Mouse (Mus musculus) heart, adult 2 months (tissue): Measurements from ENCODE around the gene Cnnm2. TPM values are rescaled to one million over a fixed set of nuclear protein-coding genes. Genes with fewer than 3 reads are reported as not detected.
A peak's percentile ranks its signal among the peaks of the same experiment; 100 is the strongest.

ENCODE experiments used
- DNase-seq, 2 experiments: peaks; one replicate each; pipeline ENCODE4 v3.0.0; 2021
- H3K27ac ChIP-seq: fragments of 200-600 bp; 2 replicates; pipeline ENCODE4 v1.8.1; 2022
- H3K27me3 ChIP-seq: fragments of 200-500 bp; 2 replicates; pipeline ENCODE4 v1.6.1; 2012; ENCODE audit warnings: mild to moderate bottlenecking, low read length, inconsistent platforms, mixed read lengths; ENCODE audit not compliant: control insufficient read depth, insufficient read depth
- H3K36me3 ChIP-seq: fragments of 200-500 bp; 2 replicates; pipeline ENCODE4 v1.6.1; 2012; ENCODE audit warnings: low read length, inconsistent platforms; ENCODE audit not compliant: control insufficient read depth, insufficient read depth
- H3K4me1 ChIP-seq: fragments of 200-500 bp; 2 replicates; pipeline ENCODE4 v1.6.1; 2011; ENCODE audit warnings: low read length; ENCODE audit not compliant: control insufficient read depth, insufficient read depth
- H3K4me3 ChIP-seq: fragments of 200-600 bp; 2 replicates; pipeline ENCODE4 v1.8.1; 2022
- H3K79me2 ChIP-seq: fragments of 200-500 bp; replicated peaks from 2 replicates; pipeline ENCODE4 v1.6.1; 2012; ENCODE audit warnings: mild to moderate bottlenecking, inconsistent platforms, low read length, moderate library complexity, mixed read lengths; ENCODE audit not compliant: control insufficient read depth, insufficient read depth
- H3K9ac ChIP-seq: fragments of 200-500 bp; 2 replicates; pipeline ENCODE4 v1.6.1; 2012; ENCODE audit warnings: low read depth, mild to moderate bottlenecking, control low read depth, inconsistent platforms, low read length, mixed read lengths
- CTCF ChIP-seq: fragments of 200-600 bp; IDR thresholded peaks from 2 replicates; pipeline ENCODE4 v1.8.1; 2022; ENCODE audit warnings: antibody characterized with exemption, mild to moderate bottlenecking, moderate library complexity
- EP300 ChIP-seq: fragments of 200-500 bp; IDR thresholded peaks from 2 replicates; pipeline ENCODE4 v1.6.1; 2011; ENCODE audit warnings: low read depth, low read length, control low read depth; ENCODE audit not compliant: insufficient read depth
- POLR2A ChIP-seq: fragments of 200-500 bp; IDR thresholded peaks from 2 replicates; pipeline ENCODE4 v1.6.1; 2011; ENCODE audit warnings: mild to moderate bottlenecking, low read depth, low read length, control low read depth; ENCODE audit not compliant: insufficient read depth
- WGBS: fragments of 180-500 bp; shearing (Covaris S2); methylation state at CpG from one replicate; pipeline ENCODE4 v1.1.7; 2018; 5-methylcytosine and 5-hydroxymethylcytosine counted together
- intact Hi-C: fragments of 180-260 bp; cut with DNase I; formaldehyde crosslinking; loops from one replicate; pipeline ENCODE4 v1.15.1; 2025
- polyA plus RNA-seq: library from polyadenylated mRNA; depleted of rRNA; stranded (reverse); fragments of >200 nt; gene quantifications from 2 replicates; pipeline ENCODE4 v1.2.3, GENCODE M21; 2012
- total RNA-seq, 2 experiments: library from RNA; stranded (reverse); gene quantifications; 2 replicates each; pipeline ENCODE4 v1.2.3; 2021

The Cnnm2 gene
- total and polyA plus RNA-seq, 3 experiments, result 5.4 to 7.3 (median 6.7) TPM

GRCm38 (mm10) chr19:46892856-46893255 is 131.5 kb downstream of the Cnnm2 start:
- Histone ChIP-seq H3K36me3 (no peaks in the 10 kb centered on the region), H3K27ac (no peak overlapping the region), H3K79me2 (no peaks in the 10 kb centered on the region), H3K4me1 (no peaks in the 10 kb centered on the region), H3K4me3 (no peak overlapping the region), H3K27me3 (no peaks in the 10 kb centered on the region), H3K9ac (no peak overlapping the region)
- no peak for TF ChIP-seq CTCF
- no peak for TF ChIP-seq EP300
- TF ChIP-seq POLR2A, result no peak
- DNase-seq, result no peak
- WGBS, result 76% methylated on average over 3 of the region's 3 CpGs
- intact Hi-C loops, result no loop called here

- Histone ChIP-seq H3K27ac (no peak overlapping the region), H3K4me1 (no peaks in the 10 kb centered on the region), H3K9ac (no peak overlapping the region), H3K36me3 (no peaks in the 10 kb centered on the region; the same call in 1 of the 2 replicates), H3K27me3 (no peaks in the 10 kb centered on the region), H3K79me2 (no peaks in the 10 kb centered on the region), H3K4me3 (no peak overlapping the region)
- intact Hi-C loops, result no loop called here
- WGBS, result 77% methylated on average over 7 of the region's 7 CpGs
- no peak for DNase-seq
- TF ChIP-seq EP300 (no peak), POLR2A (no peak), CTCF (no peak)
Observed at GRCm38 (mm10) chr19:46893484-46893883, 132.1 kb downstream of the Cnnm2 start.

- no peak for DNase-seq
- peaks cover 4% of the 10 kb centered on the region; the same call in 1 of the 2 replicates for H3K36me3 ChIP-seq
- H3K4me3 ChIP-seq, result no peak overlapping the region
- H3K27ac ChIP-seq, result no peak overlapping the region
- H3K9ac ChIP-seq, result no peak overlapping the region
- intact Hi-C loops, result no loop called here
- H3K27me3 ChIP-seq, result no peaks in the 10 kb centered on the region
- TF ChIP-seq EP300 (no peak), CTCF (peak; percentile 52), POLR2A (no peak)
- WGBS, result 86% methylated on average over 3 of the region's 3 CpGs
- H3K4me1 ChIP-seq, result peaks cover 7% of the 10 kb centered on the region
- no peaks in the 10 kb centered on the region for H3K79me2 ChIP-seq
Observed at GRCm38 (mm10) chr19:46897135-46897534, 135.7 kb downstream of the Cnnm2 start.

GRCm38 (mm10) chr19:46898222-46898621 is 136.8 kb downstream of the Cnnm2 start:
- no peak for TF ChIP-seq POLR2A
- TF ChIP-seq EP300, result no peak
- TF ChIP-seq CTCF, result no peak
- H3K9ac ChIP-seq, result no peak overlapping the region
- H3K4me3 ChIP-seq, result no peak overlapping the region
- H3K27ac ChIP-seq, result no peak overlapping the region
- H3K79me2 ChIP-seq, result no peaks in the 10 kb centered on the region
- H3K36me3 ChIP-seq, result peaks cover 4% of the 10 kb centered on the region; the same call in 1 of the 2 replicates
- DNase-seq, result no peak
- 71% methylated on average over 5 of the region's 5 CpGs for WGBS
- H3K4me1 ChIP-seq, result peaks cover 7% of the 10 kb centered on the region
- intact Hi-C loops, result no loop called here
- H3K27me3 ChIP-seq, result no peaks in the 10 kb centered on the region

GRCm38 (mm10) chr19:46899306-46899705 is 137.9 kb downstream of the Cnnm2 start:
- DNase-seq, result peak in 1 of 2 experiments; percentile 69
- H3K27ac ChIP-seq, result peak overlapping the region; percentile 2; the same call in 1 of the 2 replicates
- no peak overlapping the region for H3K4me3 ChIP-seq
- no peaks in the 10 kb centered on the region for H3K27me3 ChIP-seq
- intact Hi-C loops, result no loop called here
- no peak overlapping the region for H3K9ac ChIP-seq
- no peaks in the 10 kb centered on the region for H3K79me2 ChIP-seq
- peaks cover 4% of the 10 kb centered on the region; the same call in 1 of the 2 replicates for H3K36me3 ChIP-seq
- peaks cover 7% of the 10 kb centered on the region for H3K4me1 ChIP-seq
- TF ChIP-seq EP300 (peak; percentile 57; the same call in 1 of the 2 replicates), CTCF (no peak)
- WGBS, result 19% methylated on average over 5 of the region's 5 CpGs

GRCm38 (mm10) chr19:46899871-46900270 is 138.5 kb downstream of the Cnnm2 start:
- Histone ChIP-seq H3K36me3 (peaks cover 4% of the 10 kb centered on the region; the same call in 1 of the 2 replicates), H3K27me3 (no peaks in the 10 kb centered on the region), H3K9ac (no peak overlapping the region), H3K4me3 (no peak overlapping the region), H3K79me2 (no peaks in the 10 kb centered on the region; the same call in 1 of the 2 replicates), H3K27ac (peak overlapping the region; percentile 5; the same call in 1 of the 2 replicates), H3K4me1 (peaks cover 7% of the 10 kb centered on the region)
- 32% methylated on average over 5 of the region's 5 CpGs for WGBS
- no peak for TF ChIP-seq EP300
- peak; percentile 10; the same call in 1 of the 2 replicates for TF ChIP-seq CTCF
- DNase-seq, result no peak
- intact Hi-C loops, result no loop called here
